Mouse (Mus musculus): Measurements from ENCODE around the gene Ada. TPM values are rescaled to one million over a fixed set of nuclear protein-coding genes. Genes with fewer than 3 reads are reported as not detected.

Gene Ada
- total and polyA plus RNA-seq, 3 experiments = 0.22 to 0.37 TPM; not detected in 1

DNA sequence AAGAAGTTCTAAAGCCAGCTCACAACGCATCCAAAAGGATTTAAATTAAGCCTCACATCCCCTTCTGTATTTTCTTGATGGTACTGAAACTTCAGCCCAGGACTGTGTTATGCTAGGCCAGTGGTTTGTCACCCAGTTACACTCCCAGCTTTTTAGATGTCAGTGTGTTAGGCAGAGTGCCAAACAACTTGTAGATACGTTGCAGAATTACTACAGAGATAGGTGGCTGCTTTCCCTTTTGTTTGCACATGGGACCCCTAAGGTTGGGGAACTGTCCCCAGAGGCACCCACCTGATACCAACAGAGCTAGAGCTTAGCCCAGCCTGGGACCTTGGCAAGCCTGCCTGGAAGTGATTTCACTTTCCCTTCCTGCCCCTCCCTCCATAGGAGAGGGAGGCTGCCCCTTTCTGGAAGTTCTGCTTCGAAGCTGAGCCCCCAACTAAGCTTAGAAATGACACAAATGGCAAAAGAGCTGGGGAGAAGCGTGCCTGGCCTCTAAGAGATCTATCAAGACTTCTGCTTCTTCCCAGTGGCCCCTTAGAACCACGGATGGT is 39.4 kb downstream of the Ada start:
- H3K4me3 ChIP-seq (ENCODE audit: low read depth, low read length) = no peak overlapping the region
- ATAC-seq (ENCODE audit: extremely low read depth, insufficient number of reproducible peaks, low FRiP score, poor library complexity, severe bottlenecking) (no peak), DNase-seq (ENCODE audit: low spot score) (no peak)
- H3K36me3 ChIP-seq (replicated peaks) = peaks cover 53% of the 10 kb centered on the region
- H3K27me3 ChIP-seq (ENCODE audit: insufficient read depth, low read length) = no peaks in the 10 kb centered on the region
- no peaks in the 10 kb centered on the region for H3K9me3 ChIP-seq (replicated peaks)
- peaks cover 6% of the 10 kb centered on the region; the same call in 1 of the 2 replicates for H3K4me1 ChIP-seq (ENCODE audit: insufficient read depth, low read depth, low read length)
- TF ChIP-seq POLR2AphosphoS5 (IDR thresholded peaks at IDR 0.05; ENCODE audit: insufficient replicate concordance, low read depth, low read length) (no peak), GATA2 (IDR thresholded peaks at IDR 0.05; ENCODE audit: borderline replicate concordance, low read depth, low read length) (no peak), CTCF (IDR thresholded peaks at IDR 0.05; ENCODE audit: low read depth, low read length) (no peak), GATA1 (IDR thresholded peaks at IDR 0.05; ENCODE audit: borderline replicate concordance, low read length) (no peak), TAL1 (conservative IDR thresholded peaks at IDR 0.05; ENCODE audit: low read depth, low read length) (no peak)

DNA sequence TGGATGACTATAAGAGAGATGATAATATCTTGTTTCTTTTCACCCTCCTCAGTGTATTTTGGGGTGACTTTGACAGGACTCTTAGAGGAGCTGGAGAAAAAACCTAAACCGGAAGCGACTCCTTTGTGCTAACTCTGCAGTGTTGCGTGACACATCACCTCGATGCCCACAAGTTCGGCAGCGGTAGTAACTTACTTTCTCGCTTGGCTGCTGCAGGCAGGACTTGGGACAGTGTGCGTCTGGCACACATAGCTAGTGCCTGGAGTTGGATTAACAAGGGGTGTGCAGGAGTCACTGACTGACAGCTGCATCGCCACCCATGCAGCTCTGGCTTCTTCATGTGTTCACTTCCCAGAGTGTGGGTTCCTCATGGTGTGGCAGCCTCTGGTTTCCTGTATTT is 40.0 kb downstream of the Ada start:
- H3K27me3 ChIP-seq (ENCODE audit: insufficient read depth, low read length) = no peaks in the 10 kb centered on the region
- no peak overlapping the region for H3K4me3 ChIP-seq (ENCODE audit: low read depth, low read length)
- TF ChIP-seq CTCF (IDR thresholded peaks at IDR 0.05; ENCODE audit: low read depth, low read length) (no peak), GATA2 (IDR thresholded peaks at IDR 0.05; ENCODE audit: borderline replicate concordance, low read depth, low read length) (no peak), POLR2AphosphoS5 (IDR thresholded peaks at IDR 0.05; ENCODE audit: insufficient replicate concordance, low read depth, low read length) (no peak), GATA1 (IDR thresholded peaks at IDR 0.05; ENCODE audit: borderline replicate concordance, low read length) (no peak), TAL1 (conservative IDR thresholded peaks at IDR 0.05; ENCODE audit: low read depth, low read length) (no peak)
- DNase-seq (ENCODE audit: low spot score) = no peak
- no peaks in the 10 kb centered on the region for H3K9me3 ChIP-seq (replicated peaks)
- no peak for ATAC-seq (ENCODE audit: extremely low read depth, insufficient number of reproducible peaks, low FRiP score, poor library complexity, severe bottlenecking)
- peaks cover 6% of the 10 kb centered on the region; the same call in 1 of the 2 replicates for H3K4me1 ChIP-seq (ENCODE audit: insufficient read depth, low read depth, low read length)
- peaks cover 56% of the 10 kb centered on the region for H3K36me3 ChIP-seq (replicated peaks)

DNA sequence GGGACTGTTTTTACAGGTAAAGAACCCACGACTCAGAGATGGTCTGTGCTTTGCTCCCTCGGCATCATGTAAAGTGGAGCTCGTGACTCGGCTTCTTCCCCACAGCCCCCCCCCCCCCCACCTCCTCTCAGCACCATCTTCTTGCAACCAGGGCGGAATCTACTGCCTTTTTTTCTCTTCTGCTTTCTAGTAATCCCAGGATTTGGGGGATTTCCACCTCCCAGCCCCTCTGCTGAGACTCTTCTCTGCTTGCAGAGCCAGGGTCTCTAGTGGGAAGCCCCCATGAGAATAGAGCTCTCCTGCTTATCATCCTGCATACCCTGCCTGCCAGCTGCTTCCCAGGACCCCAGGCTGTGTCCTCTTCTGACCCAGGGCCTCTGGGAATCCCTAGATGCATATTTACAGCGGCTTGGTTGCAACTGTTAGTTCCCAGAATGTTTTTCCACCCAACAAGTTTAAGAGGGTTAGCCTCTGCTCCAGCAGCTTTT is 41.2 kb downstream of the Ada start:
- H3K36me3 ChIP-seq (replicated peaks) = peaks cover 62% of the 10 kb centered on the region
- H3K4me3 ChIP-seq (ENCODE audit: low read depth, low read length) = no peak overlapping the region
- TF ChIP-seq POLR2AphosphoS5 (IDR thresholded peaks at IDR 0.05; ENCODE audit: insufficient replicate concordance, low read depth, low read length) (no peak), CTCF (IDR thresholded peaks at IDR 0.05; ENCODE audit: low read depth, low read length) (no peak), GATA1 (IDR thresholded peaks at IDR 0.05; ENCODE audit: borderline replicate concordance, low read length) (no peak), GATA2 (IDR thresholded peaks at IDR 0.05; ENCODE audit: borderline replicate concordance, low read depth, low read length) (no peak), TAL1 (conservative IDR thresholded peaks at IDR 0.05; ENCODE audit: low read depth, low read length) (no peak)
- H3K4me1 ChIP-seq (ENCODE audit: insufficient read depth, low read depth, low read length) = peaks cover 6% of the 10 kb centered on the region; the same call in 1 of the 2 replicates
- no peaks in the 10 kb centered on the region for H3K9me3 ChIP-seq (replicated peaks)
- ATAC-seq (ENCODE audit: extremely low read depth, insufficient number of reproducible peaks, low FRiP score, poor library complexity, severe bottlenecking) (no peak), DNase-seq (ENCODE audit: low spot score) (no peak)
- H3K27me3 ChIP-seq (ENCODE audit: insufficient read depth, low read length) = no peaks in the 10 kb centered on the region

DNA sequence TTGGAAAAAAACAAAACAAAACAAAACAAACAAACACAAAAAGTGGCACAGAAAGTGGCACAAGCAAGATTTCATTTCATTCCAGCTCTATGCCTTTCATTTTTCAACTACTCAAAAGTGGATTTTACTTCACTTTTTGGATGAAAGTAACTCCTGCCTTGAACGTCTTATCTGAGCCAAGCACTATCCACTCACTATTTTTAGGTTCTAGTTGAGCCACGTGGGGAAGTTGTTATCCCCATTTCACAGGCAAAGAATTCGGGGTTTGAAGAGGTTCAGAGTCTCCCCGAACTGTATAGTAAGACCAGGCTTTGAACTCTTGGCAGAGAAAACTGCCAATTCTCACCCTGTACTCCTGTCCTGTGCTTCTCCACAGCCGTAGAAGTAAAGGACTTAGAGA is 41.7 kb downstream of the Ada start:
- H3K4me1 ChIP-seq (ENCODE audit: insufficient read depth, low read depth, low read length) = peaks cover 5% of the 10 kb centered on the region; the same call in 1 of the 2 replicates
- no peak overlapping the region for H3K4me3 ChIP-seq (ENCODE audit: low read depth, low read length)
- TF ChIP-seq TAL1 (conservative IDR thresholded peaks at IDR 0.05; ENCODE audit: low read depth, low read length) = no peak
- TF ChIP-seq CTCF (IDR thresholded peaks at IDR 0.05; ENCODE audit: low read depth, low read length) = no peak
- no peak for TF ChIP-seq GATA2 (IDR thresholded peaks at IDR 0.05; ENCODE audit: borderline replicate concordance, low read depth, low read length)
- TF ChIP-seq GATA1 (IDR thresholded peaks at IDR 0.05; ENCODE audit: borderline replicate concordance, low read length) = no peak
- TF ChIP-seq POLR2AphosphoS5 (IDR thresholded peaks at IDR 0.05; ENCODE audit: insufficient replicate concordance, low read depth, low read length) = no peak

DNA sequence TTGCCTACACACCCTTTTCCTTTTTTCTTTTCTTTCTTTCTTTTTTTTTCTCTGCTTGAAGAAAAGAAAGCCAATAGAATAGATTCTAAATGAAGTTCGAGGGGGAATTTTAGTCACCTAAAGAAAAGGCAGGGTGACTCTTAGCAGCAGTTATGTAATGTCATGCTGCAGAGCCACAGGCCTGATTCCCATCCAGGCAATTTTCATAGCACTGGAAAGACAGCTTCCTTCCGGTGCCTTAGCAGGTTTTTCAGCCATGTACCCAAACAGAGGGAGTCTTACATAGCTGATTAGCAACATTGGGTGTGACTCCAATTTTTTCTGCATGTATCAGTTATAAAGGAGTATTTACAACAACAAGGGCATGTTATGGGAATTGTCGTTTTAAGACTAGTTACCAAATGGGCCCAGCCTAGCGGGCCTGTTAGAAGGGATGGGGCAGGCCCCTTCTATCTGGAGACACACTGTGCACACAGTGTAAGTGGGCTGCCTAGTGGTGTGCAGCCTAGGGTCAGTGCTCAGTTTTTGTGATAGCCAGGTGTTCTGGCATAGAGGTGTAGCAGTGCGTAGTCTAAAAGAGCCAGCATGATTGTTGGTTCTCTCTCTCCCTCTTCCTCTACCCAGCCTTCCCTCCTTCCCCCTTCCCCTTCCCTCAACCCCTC is 46.3 kb downstream of the Ada start:
- DNase-seq (ENCODE audit: low spot score) (no peak), ATAC-seq (ENCODE audit: extremely low read depth, insufficient number of reproducible peaks, low FRiP score, poor library complexity, severe bottlenecking) (no peak)
- Histone ChIP-seq H3K4me1 (ENCODE audit: insufficient read depth, low read depth, low read length) (peaks cover 7% of the 10 kb centered on the region; the same call in 1 of the 2 replicates), H3K9me3 (replicated peaks) (no peaks in the 10 kb centered on the region), H3K27me3 (ENCODE audit: insufficient read depth, low read length) (no peaks in the 10 kb centered on the region), H3K36me3 (replicated peaks) (peaks cover 36% of the 10 kb centered on the region), H3K4me3 (ENCODE audit: low read depth, low read length) (no peak overlapping the region)
- TF ChIP-seq GATA2 (IDR thresholded peaks at IDR 0.05; ENCODE audit: borderline replicate concordance, low read depth, low read length) = no peak
- TF ChIP-seq POLR2AphosphoS5 (IDR thresholded peaks at IDR 0.05; ENCODE audit: insufficient replicate concordance, low read depth, low read length) = no peak
- no peak for TF ChIP-seq TAL1 (conservative IDR thresholded peaks at IDR 0.05; ENCODE audit: low read depth, low read length)
- TF ChIP-seq GATA1 (IDR thresholded peaks at IDR 0.05; ENCODE audit: borderline replicate concordance, low read length) = no peak
- no peak for TF ChIP-seq CTCF (IDR thresholded peaks at IDR 0.05; ENCODE audit: low read depth, low read length)

More for the DNA sequence above, 41.7 kb downstream of the Ada start:
- DNase-seq (ENCODE audit: low spot score) (no peak), ATAC-seq (ENCODE audit: extremely low read depth, insufficient number of reproducible peaks, low FRiP score, poor library complexity, severe bottlenecking) (no peak)
- Histone ChIP-seq H3K36me3 (replicated peaks) (peaks cover 62% of the 10 kb centered on the region), H3K27me3 (ENCODE audit: insufficient read depth, low read length) (no peaks in the 10 kb centered on the region), H3K9me3 (replicated peaks) (no peaks in the 10 kb centered on the region)

DNA sequence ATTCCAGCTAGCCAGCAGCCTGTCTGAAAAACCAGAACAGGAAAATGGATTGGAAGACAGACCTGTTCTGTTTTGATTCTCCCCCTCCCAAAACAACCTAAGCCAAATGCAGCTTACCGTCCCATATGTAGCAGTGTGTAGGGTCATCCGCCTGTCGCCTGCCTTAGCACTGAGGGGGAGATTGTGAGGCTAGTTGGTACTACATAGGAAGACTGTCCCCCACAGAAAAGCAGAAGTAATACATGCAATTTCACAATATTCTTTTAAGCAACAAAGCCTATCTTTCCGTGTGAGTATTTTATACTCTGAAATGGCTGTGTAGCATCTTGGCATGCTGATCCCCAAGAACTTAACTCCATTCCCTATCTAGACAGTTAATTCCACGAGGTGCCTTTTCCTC is 47.1 kb downstream of the Ada start:
- Histone ChIP-seq H3K4me1 (ENCODE audit: insufficient read depth, low read depth, low read length) (peaks cover 14% of the 10 kb centered on the region; the same call in 1 of the 2 replicates), H3K27me3 (ENCODE audit: insufficient read depth, low read length) (no peaks in the 10 kb centered on the region), H3K36me3 (replicated peaks) (peaks cover 40% of the 10 kb centered on the region), H3K9me3 (replicated peaks) (no peaks in the 10 kb centered on the region), H3K4me3 (ENCODE audit: low read depth, low read length) (no peak overlapping the region)
- no peak for ATAC-seq (ENCODE audit: extremely low read depth, insufficient number of reproducible peaks, low FRiP score, poor library complexity, severe bottlenecking)
- DNase-seq (ENCODE audit: low spot score) = no peak
- TF ChIP-seq GATA1 (IDR thresholded peaks at IDR 0.05; ENCODE audit: borderline replicate concordance, low read length) = no peak
- TF ChIP-seq GATA2 (IDR thresholded peaks at IDR 0.05; ENCODE audit: borderline replicate concordance, low read depth, low read length) = no peak
- TF ChIP-seq CTCF (IDR thresholded peaks at IDR 0.05; ENCODE audit: low read depth, low read length) = no peak
- TF ChIP-seq TAL1 (conservative IDR thresholded peaks at IDR 0.05; ENCODE audit: low read depth, low read length) = no peak
- no peak for TF ChIP-seq POLR2AphosphoS5 (IDR thresholded peaks at IDR 0.05; ENCODE audit: insufficient replicate concordance, low read depth, low read length)
